Mouse (Mus musculus) layer of hippocampus, postnatal 10 days (tissue): ENCODE measurements around the gene Fam210b. TPM values are rescaled to one million over a fixed set of nuclear protein-coding genes. Genes with fewer than 3 reads are reported as not detected.
A peak's percentile ranks its signal among the peaks of the same experiment; 100 is the strongest.

ENCODE experiments used
- DNase-seq, 2 experiments: peaks; one replicate each; pipeline ENCODE4 v3.0.0; 2021; ENCODE audit warnings: low spot score in 2 of 2
- total RNA-seq, 2 experiments: library from RNA; stranded (reverse); gene quantifications; 2 replicates each; pipeline ENCODE4 v1.2.3; 2021

Fam210b gene
- total RNA-seq, 2 experiments from 2014 or later, result 26.2 to 27.4 TPM

DNA sequence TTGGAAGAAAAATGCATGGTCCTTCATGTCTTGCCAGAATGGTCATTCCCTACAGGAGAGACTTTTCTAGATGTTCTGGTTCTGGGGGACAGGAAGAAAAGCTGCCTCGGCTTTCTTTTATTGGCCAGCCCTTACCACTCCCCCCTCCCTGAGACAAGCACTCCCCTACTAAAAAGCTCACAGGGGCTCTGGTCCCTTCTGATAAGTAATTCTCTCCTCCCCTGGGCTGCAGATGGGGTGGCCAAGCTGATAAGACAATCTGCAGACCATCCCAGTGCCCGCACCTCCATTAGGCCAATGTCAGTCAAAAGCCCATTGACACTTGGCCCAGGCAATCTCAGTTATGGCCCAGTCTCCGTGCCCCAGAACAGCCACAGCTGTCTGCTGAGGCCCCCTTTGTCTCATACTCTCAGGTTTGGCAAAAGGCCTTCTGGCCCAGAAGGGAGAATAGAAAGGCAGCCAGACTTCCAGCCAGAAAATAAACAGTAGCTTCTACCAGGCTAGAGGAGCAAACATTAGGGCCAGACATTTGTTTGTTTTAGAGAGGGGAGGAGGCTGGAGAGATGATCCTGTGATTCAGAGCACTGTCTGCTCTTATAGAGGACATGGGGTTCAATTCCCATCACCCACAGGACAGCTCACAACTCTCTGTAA, 3.1 kb downstream of the Fam210b start:
- DNase-seq, result peak; percentile 43 to 56

DNA sequence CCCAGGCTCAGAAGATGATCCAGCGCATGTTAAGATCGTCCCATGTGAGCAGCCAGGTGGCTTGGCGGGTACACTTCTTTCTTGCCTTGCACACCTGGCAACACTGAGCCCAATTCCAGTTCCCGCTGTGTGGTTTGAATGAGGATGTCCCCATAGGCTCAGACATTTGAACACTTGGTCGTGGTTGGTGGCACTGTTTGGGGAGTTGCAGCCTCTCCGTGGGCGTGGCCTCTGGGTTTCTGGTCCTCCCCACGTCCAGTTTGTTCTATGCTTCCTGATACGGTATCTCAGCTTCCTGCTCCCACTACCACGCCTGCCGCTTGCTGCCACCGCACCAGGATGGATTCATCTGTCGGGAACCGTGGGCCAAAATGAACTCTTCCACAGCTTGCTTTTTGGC, 4.4 kb downstream of the Fam210b start:
- no peak for DNase-seq

DNA sequence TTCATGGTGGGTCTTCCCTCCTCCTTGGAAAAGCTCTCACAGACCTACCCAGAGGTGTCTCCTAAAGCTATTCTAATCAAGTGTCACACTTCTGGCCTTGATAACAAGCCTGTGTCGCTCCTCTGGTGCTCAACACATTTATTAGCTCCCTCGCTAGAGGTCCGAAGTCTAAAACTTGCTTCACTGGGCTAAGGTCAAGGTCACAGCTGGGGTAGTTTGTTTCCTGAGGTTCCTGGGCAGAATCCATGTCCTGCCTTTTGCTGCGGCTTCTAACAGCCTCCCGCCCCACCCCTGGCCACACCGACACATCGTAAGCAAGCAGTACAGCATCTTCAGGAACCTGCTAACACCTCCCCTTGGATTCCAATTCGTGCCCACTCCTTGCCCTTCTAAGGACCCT, 5.4 kb downstream of the Fam210b start:
- no peak for DNase-seq

DNA sequence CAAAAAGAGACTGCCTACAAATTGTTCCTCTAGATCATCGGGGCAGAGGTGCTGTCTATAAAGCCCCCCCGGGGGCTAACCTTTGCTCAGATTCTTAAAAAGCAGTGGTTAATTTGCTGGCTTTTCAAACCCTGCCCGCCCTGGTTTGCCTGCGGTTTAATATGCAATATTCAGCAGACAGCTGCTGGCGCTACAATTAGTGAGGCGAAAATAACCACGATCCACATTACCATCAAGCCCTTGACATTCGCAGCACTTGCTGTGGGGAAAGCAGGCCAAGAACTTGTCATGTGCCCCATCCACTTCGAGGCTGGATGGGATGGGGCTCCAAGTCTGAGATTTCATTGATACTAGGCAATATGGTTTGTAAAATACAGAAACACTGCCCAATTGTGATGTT, 7.9 kb downstream of the Fam210b start:
- no peak for DNase-seq

DNA sequence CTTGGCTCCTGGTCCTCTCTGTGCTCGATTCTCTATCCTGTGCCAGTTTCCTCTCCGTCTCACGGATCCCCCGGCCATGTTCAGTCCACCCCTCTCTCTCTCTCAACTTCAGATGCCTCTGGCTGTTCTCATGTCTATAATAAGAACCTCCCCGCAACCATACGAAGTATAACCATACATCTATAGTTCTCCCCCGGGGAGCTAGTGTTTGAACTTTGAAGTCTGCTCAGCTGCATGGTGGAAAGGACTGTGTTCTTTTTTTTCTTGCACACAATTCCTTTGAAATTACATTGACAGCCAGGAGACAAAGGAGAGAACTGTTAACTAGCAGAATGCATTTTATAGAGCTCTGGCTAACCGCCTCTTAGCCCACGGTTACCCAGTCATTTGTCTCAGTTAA, 9.4 kb downstream of the Fam210b start:
- DNase-seq, result no peak

DNA sequence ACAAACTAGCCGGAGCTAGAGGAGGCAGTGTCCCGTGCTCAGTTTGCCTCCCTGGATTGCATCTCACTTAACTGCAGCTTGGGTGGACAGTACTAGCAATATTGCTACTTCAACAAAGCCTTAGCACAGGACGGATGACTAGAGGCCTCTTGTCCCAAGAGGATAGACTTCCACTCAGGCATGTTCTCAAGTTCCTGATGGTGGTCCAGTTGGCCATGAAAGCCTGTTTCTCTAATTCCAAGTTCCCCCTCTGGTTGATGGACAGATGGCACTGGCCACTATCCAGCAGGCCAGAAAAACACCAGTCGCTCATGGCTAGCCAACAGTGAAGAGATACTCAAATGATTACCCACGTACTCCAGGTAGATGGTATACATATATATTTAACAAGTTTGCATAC, 10.5 kb downstream of the Fam210b start:
- no peak for DNase-seq

DNA sequence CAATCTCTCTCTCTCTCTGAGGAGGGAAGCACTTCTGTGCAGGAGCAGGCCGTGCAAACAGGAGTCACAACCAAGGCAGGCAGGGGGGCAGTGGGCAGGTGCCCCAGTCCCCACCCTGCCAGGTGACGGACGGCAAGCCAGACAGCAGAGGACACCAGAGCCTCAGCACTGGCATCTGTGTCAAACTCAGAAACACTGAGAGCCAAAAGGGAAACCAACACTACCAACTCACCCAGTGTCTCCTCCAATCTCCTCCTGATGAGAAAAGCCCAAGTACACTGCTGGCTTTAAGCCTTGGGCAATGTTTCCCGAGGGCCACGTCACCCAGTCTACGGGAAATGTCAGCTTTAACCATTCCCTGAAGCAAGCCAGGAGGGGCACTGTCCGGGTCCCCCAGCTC, 17.8 kb downstream of the Fam210b start:
- DNase-seq, result no peak

DNA sequence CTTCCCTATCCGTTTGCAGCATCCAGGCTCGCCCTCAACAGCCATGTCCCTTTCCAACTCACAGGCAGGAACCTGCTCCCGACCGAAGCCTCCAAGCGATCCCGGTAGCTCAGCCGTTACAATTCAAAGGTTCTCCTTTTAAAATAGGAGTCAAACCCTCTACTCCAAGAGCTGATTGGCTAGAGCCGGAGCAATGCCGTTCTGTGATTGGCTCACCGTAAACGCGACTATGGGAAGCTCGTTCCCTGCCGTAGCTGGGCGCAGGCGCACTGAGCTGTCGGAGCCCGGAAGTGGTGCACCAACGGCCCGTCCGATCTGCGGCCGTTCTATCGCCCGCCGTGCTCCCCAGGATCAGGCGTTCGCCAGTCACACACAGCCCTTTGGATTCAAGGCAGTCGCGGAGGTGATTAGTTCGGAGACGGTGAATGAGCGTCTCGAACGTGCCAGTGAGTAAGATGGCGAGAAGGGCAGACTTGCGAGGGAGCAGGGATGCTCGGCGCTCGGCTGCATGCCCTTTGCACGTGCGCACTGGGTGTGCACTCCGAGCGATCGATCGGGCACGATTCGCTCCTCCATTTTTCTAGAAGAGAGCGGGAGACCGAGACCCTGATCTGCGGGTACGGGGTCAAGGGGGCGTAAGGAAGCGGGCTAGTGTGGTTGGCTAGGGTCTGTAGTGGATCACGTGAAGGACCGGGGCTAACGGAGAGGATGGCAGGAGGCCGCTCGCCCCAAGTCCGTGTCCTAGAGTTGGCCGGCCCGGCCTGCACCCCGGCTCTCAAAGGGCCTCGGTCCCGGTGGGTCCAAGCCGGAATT, 25.3 kb downstream of the Fam210b start, which contains the start of the genes Aurka and Cstf1:
TSS of gene Aurka (minus strand) at position 125 of the 813 bp plus-strand sequence.
TSS of gene Cstf1 (plus strand) at position 271 of the 813 bp plus-strand sequence.
- peak; percentile 92 to 95 for DNase-seq

DNA sequence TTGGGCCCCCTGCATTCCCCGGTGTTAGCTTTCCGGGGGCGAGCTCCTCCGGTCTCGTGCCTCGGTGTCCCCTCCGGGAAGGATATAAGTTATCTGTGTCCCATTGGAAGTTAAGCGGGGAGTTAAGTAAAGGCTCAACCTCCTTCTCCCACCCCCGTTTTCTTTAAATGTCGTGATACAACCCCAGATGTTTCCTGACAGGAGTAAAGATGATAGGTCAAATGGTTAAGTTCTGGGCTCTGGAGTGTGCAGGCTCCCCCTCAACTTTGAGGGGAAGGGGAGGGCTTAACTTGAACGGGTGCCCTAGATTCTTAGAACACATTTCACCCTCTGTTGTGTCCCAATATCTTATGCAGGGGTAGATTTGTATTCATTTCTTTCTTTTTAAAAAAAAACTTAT, 25.9 kb downstream of the Fam210b start:
- DNase-seq, result no peak

DNA sequence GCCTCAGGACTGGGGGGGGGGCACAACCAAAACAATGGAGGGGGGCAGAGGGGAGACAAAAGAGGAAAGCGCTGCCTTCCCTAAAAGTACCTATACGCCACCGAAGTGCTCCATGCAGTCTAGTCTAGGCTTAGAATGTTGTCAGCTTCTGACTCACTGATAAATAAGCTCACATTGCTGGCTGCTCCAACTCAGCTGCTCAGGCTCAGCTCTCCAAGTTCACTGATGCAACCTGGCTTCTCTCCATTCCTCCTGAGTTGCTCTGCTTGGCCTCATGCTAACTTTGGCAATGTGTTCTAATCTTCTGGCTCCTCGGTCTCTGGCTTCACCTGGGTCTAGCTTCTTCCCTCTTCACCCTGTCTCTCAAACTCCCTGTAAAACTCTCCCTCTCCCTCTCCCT, 31.2 kb downstream of the Fam210b start:
- no peak for DNase-seq

DNA sequence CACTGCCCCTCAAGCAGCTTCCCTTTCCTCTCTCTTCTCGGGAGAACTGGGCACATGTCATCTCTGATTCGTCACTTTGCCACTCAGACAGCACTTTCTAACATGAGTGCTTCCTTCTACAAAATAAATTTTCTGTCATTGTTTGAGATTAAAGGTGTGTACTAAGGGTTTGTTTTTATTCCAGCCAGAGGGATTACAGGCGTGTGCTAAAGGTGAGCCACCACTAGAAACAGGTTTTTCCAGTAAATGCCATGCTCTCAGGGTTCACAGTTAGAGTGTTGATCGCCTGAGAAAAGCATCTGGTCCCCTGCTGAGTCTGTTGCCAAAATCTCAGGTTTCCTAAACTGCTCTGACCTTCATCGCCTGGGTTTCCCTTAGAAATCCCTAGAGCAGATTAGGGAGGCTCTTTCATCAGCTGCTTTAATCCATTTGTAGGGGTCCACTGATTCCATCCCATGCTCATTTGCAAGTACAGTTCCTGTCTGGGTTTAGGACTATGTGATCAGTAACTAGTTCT, 31.7 kb downstream of the Fam210b start:
- no peak for DNase-seq

DNA sequence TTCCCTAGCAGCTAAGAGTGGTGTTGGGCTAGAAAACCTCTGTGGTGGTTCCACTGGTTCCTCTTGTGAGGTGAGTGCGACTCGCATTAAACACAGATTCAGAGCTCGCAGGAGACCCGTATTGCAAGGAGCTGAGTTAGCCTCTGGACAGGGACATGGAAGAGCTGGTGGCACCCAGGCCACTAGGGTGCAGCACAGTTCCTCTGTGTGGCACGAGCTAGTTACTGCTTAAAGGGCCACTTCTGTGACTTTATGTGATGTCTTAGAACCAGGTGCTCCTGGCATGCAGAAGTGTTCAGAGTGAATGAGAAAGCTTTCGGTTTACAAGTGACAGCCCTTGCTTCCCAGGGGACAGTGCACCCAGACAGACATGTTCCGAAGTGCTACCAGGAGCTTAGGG, 33.0 kb downstream of the Fam210b start:
- DNase-seq, result peak; percentile 37 to 56

DNA sequence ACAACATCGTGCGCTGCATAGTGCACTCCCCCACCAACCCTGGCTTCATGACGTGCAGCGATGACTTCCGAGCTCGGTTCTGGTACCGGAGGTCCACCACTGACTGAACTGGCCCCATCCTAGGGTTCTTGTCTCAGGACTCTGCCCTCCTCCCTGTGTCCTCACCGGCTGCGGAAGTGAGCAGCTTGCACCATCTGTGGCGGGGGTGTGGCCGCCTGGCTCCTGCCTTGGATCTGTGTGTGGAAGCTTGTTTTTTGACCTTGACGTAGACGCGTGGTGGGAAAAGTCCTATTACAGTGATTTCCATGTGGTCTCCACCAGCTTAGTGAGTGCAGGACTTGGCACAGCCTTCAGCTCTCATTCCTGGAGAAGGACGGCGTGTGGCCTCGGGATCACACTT, 35.1 kb downstream of the Fam210b start:
- no peak for DNase-seq

DNA sequence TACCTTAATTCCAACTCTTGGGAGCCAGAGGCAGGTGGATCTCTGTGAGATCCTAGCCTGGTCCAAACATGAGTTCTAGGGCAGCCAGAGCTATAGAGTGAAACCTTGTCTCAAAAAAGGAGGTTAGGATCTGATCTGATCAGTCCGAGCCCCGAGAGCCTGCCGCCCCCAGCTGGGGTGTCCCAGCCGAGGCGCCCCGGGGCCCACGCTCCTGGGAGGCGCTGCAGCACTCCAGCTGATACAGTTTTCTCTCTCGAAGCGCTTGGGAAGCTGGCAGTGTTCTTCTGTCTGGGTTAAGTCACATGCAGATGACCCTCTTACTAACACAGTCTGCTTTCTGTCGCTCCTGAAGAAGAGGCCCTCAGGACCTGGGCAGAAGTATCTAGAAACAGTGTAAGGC, 36.0 kb downstream of the Fam210b start:
- DNase-seq, result no peak

DNA sequence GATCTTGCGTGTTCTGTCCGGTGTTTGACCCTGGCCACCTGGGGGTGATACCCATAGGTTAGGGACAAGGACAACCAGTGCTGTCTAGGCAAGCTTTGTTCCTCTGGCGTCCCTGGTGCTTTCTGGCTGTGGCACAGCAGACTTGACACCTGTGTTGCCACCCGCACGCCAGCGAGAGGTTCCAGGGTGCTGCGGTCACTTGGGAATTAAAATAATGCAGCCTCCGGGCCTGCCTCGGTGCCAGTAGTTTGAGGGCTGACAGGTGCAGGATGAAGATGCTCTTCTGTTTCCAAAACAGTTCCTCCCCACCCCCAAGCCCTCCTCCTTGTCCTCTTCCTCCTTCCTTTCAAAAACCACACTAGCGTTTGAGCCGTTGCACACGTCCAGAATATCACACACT, 36.5 kb downstream of the Fam210b start:
- DNase-seq, result no peak

DNA sequence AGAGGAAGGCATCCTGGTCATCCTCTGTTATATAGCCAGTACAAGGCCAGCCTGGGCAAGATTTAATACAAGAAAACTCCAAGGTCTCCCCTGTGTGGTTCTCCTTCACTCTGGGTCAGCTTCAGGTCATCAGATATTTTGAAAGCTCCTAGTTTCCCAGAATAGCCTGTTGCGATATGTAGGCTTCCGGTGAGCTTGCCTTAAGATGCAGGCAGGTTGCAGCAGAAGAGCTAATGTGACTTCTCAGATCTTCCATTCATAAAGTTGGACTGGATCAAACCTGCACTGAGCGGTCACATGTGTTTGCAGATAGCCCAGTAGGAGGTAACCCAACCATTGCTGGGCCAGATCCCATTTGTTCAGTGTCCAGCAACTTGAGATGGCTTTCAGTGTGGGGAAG, 39.4 kb downstream of the Fam210b start:
- no peak for DNase-seq

DNA sequence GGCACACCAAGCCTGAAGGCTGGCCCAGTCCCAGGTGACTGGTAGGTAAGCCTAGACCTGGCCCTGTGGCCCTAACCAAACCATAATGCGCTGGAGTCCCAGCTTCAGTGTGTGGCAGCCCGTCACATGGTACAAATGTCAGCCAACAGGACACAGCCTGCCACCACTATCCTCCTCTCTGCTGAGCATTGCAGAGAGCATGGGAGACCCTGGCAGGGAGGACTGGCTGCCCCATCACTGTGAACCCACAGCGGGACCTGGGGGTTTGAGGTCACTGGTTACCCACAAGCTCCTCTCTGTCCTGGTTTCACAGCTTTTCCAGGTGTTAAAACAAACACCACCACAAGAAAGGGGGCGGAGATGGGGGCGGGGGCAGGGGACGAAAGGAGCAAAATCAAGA, 45.0 kb downstream of the Fam210b start:
- no peak for DNase-seq

DNA sequence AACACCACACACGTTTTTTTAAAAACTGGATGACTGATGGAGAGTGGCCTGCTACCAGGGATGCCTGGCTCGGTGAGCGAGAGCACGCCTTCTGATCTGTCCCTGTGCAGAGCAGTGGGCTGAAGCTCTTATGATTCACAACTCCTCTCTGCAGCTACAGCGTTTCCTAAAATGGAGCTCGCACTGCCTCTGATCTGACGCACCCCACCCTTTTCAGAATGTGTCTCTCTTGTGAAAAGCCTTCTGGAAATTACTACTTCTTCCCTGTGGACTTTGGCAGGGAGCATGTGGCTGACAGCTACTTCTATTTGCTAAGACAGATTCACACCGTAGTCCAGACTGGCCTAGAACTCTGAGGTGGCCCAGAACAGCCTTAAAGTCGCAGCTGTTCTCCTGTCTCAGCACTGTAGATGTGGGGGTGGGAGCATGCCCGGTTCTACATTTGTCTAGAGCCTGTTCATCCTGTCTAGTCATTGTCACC, 46.7 kb downstream of the Fam210b start:
- peak in 1 of 2 experiments; percentile 27 for DNase-seq

DNA sequence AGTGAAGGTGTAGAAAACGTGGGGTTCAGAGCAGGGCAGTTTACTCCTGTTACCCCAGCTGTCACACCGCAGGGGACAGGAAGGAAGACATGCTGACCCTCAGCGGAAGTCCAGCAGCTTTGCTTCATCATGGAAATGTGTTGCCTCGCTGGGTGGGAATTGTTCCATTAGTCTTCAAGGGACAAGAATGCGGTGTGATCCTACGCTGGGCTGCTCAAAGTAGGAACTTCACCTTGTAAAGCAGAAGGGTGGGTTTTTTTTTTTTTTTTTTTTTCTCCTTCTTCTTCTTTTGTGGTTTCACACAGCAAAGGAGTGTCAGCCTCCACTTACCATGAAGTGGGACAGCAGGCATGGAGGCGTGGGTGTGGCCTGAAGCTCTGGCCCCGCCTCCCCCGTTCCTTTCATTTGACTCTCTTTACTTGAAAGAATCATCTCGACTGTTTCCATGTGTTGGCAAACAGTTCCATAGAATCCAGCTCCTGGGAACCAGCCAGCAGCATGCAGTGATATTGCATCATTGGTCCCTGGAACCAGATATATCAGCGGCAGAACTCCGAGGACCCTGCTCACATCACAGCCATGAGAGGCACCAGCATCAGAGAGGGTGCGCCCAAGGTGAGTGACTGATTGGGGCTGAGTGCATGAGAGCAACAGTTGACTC, 48.2 kb downstream of the Fam210b start, which contains the start of gene Cass4:
TSS of gene Cass4 (plus strand) at position 404 of the 661 bp plus-strand sequence.
- no peak for DNase-seq

DNA sequence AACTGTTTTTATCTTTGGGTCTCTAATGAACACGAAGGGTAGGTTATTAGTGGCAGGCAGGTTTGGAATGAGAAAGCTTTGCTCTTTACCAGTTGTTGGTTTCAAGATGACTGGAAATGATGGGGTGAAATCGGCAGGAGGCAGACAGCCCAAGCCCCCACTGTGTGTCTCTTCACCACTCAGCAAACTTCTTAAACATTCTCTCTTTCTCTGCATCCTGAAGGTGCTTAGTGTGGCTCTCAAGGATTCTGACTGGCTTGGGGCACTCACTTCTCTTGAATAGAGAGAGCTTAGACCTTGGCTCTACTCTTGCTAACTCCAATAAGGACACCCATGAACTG, 48.7 kb downstream of the Fam210b start:
- no peak for DNase-seq

DNA sequence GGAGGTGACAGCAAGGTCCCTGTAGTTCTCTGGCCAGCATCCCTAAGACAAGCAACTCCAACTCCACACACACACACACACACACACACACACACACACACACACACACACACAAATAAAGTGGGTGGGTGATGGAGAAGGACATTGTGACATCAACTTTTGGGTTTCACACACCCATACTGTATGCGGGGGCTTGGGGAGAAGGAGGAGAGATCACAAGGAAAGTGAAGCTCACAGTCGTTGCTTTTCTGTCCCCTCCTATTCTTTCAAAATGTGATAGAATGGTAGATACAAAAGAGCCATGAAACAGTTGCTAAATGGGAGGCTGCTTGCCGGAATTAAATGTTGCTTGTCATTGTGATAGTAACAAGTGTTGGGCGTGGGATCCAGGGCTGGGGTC, 49.3 kb downstream of the Fam210b start:
- no peak for DNase-seq

DNA sequence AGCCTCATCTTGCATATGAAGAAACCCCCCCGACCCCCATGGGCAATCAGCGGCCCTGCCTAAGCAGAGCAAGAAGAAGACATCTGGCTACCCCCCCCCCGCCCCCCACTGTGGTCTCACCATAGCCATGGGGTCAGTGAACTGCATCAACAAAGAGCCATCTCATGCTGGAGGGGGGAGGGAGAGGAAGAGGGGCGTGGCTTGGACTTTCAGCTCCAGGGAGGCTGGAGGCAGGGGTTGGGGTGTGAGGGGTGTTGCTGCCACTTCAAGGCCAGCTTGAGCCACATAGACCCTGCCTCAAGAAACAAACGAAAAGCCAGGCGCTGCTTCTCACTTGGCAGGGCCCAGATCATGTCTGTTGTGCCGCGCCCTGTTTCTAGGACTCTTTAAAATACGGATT, 50.6 kb downstream of the Fam210b start:
- no peak for DNase-seq
